Mouse (Mus musculus) adrenal gland, adult 10 weeks (tissue): ENCODE measurements around the gene Alms1. TPM values are rescaled to one million over a fixed set of nuclear protein-coding genes. Genes with fewer than 3 reads are reported as not detected.

Source experiments
- polyA plus RNA-seq: library from polyadenylated mRNA; stranded (reverse); fragments of 350-450 nt; fragmentation: Illumina TruSeq; extraction: RNeasy Lipid Tissue Mini Kit (QIAGEN cat#74804); gene quantifications from one replicate; pipeline ENCODE4 v1.2.3, GENCODE M21; 2014; ENCODE audit warnings: low read depth, low replicate concordance

Gene Alms1
- polyA plus RNA-seq, result 11.3 TPM

DNA sequence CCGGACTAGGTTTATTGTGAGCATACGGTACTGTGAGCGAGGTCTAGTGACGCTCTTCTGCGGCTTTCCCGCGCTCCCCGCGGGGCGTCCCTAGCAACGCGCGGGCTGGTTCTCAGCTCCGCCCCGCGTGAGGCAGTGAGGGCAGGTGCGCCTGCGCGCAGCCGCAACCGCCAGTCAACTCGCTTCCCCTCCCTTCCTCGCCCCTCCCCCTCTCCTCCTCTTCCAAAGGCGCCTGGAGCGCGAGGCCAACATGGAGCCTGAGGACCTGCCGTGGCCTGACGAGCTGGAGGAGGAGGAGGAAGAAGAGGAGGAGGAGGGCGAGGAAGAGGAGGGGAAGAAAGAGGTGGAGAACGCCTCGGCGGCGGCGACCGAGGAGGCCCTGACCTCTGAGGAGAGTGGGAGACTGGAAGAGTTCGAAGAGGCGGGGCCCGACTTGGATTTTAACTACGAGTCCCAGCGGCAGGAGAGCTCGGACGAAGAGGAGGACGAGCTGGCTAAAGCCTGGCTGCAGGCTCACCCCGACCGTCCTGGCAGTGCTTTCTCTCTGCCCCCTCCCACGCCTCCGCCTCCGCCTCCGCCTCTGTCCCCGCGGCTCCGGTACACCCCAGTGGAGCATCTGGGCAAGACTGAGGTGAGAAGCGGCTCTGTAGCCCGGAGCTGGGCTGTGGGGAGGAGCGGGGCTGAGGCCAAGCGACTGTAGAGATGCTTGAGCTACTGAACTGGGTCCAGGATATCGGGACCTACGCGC, at the start of gene Alms1:
Alms1 (plus strand) TSS at position 136 of the 748 bp plus-strand sequence.

DNA sequence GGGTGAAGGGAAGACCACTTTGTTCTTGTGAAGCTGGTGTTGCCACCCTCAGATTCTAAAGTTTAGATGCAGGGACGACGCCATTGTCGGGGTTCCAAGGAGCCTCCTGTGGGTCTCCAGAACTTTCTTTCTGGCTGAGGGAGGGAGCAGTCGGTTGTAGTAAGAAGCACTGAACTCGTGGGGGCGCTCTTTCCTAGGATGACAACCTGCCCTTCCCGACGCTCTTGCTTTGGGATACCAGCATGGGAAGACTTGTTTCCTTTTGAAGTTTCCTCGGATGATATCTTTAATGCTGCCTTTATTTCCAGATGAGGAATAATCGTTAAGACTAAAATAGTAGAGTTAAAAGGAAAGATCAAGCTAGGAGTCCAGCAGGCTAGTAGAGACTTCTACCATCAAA, 125.8 kb downstream of the Alms1 start, which contains the start of gene Nat8f7:
Nat8f7 (minus strand) TSS at position 101 of the 400 bp plus-strand sequence.

Other genes starting within 250 kb of the Alms1 start
- 4.0 TPM for gene Rab11fip5, start 212.9 kb upstream of the Alms1 start, polyA plus RNA-seq
- gene Noto, start 163.6 kb upstream of the Alms1 start, polyA plus RNA-seq, result not detected
- gene Smyd5, start 155.5 kb upstream of the Alms1 start, polyA plus RNA-seq, result 4.1 TPM
- 127 TPM for gene Cct7, start 136.0 kb upstream of the Alms1 start, polyA plus RNA-seq
- gene Pradc1, start 135.6 kb upstream of the Alms1 start, polyA plus RNA-seq, result 3.1 TPM
- gene Fbxo41, start 84.5 kb upstream of the Alms1 start, polyA plus RNA-seq, result not detected
- gene Egr4, start 73.9 kb upstream of the Alms1 start, polyA plus RNA-seq, result not detected
- gene Nat8f7, start 125.7 kb downstream of the Alms1 start, polyA plus RNA-seq, result 0.35 TPM
- not detected for gene Nat8f3, start 178.2 kb downstream of the Alms1 start, polyA plus RNA-seq
- gene Nat8f6, start 233.4 kb downstream of the Alms1 start, polyA plus RNA-seq, result not detected
- gene Nat8f5, start 233.4 kb downstream of the Alms1 start, polyA plus RNA-seq, result 3.0 TPM
- gene Nat8, start 244.6 kb downstream of the Alms1 start, polyA plus RNA-seq, result 0.93 TPM